Mouse (Mus musculus): ENCODE measurements at regions not wholly inside any gene's neighbourhood (a gene's known extent, or its start where the extent isn't known, plus 50 kb on each side); places are given as distances from the start of the nearest gene placed in this dataset.

- in situ Hi-C loops (cut with MboI; ENCODE audit: low pct_unique_long_range_greater_than_20kb), result no loop called here
- no peaks in the 10 kb centered on the region for H3K27me3 ChIP-seq
- CTCF ChIA-PET, result no interaction called here
- TF ChIP-seq CTCF (IDR thresholded peaks at IDR 0.05), result no peak
- DNase-seq (ENCODE audit: low read depth, low spot score) (no peak), ATAC-seq (no peak)
- POLR2A ChIA-PET, result no interaction called here
Observed at GRCm38 (mm10) chr5:82899347-82899746, 455.6 kb downstream of the Tecrl start.

- CTCF ChIA-PET, result no interaction called here
- no peak for TF ChIP-seq CTCF (IDR thresholded peaks at IDR 0.05)
- H3K27me3 ChIP-seq, result no peaks in the 10 kb centered on the region
- DNase-seq (ENCODE audit: low read depth, low spot score) (no peak), ATAC-seq (no peak)
- in situ Hi-C loops (cut with MboI; ENCODE audit: low pct_unique_long_range_greater_than_20kb), result no loop called here
- POLR2A ChIA-PET, result no interaction called here
Observed at GRCm38 (mm10) chr5:82898912-82899311, 456.1 kb downstream of the Tecrl start.

- ATAC-seq, result no peak
- TF ChIP-seq CTCF (IDR thresholded peaks at IDR 0.05), result no peak
Observed at GRCm38 (mm10) chr5:82898389-82898788, 456.6 kb downstream of the Tecrl start.

DNA sequence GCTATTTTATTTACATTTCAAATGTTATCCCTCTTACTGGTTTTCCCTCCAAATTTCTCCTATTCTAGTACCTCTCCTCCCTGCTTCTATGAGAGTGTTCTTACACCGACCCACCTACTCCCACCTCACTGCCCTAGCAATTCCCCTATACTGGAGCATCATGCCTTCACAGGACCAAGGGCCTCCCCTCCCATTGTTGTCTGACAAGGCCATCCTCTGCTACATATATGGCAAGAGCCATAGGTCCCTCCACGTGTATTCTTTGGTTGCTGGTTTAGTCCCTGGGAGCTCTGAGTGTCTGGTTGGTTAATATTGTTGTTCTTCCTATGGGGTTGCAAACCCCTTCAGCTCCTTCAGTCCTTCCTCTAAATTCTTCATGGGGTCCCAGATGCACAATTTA is 485.7 kb downstream of the Tecrl start:
- ChIA-PET POLR2A (no interaction called here), CTCF (no interaction called here)
- no peak for DNase-seq (ENCODE audit: low read depth, low spot score)
- in situ Hi-C loops (cut with MboI; ENCODE audit: low pct_unique_long_range_greater_than_20kb), result no loop called here
- ATAC-seq, result no peak
- TF ChIP-seq CTCF (IDR thresholded peaks at IDR 0.05), result no peak
- no peaks in the 10 kb centered on the region for H3K27me3 ChIP-seq

More at GRCm38 (mm10) chr5:82898389-82898788, 456.6 kb downstream of the Tecrl start:
- POLR2A ChIA-PET, result no interaction called here
- in situ Hi-C loops (cut with MboI; ENCODE audit: low pct_unique_long_range_greater_than_20kb), result no loop called here
- CTCF ChIA-PET, result no interaction called here
- DNase-seq (ENCODE audit: low read depth, low spot score), result no peak
- no peaks in the 10 kb centered on the region for H3K27me3 ChIP-seq

GRCm38 (mm10) chr5:82864347-82864746 is 490.6 kb downstream of the Tecrl start:
- in situ Hi-C loops (cut with MboI; ENCODE audit: low pct_unique_long_range_greater_than_20kb), result no loop called here
- no peak for ATAC-seq
- CTCF ChIA-PET, result interaction anchor here (1.3 kb wide), 1 partner anchor 21 kb away, joined by 3 read pairs; no protein-coding TSS in a partner anchor
- POLR2A ChIA-PET, result no interaction called here
- no peak for DNase-seq (ENCODE audit: low read depth, low spot score)
- no peaks in the 10 kb centered on the region for H3K27me3 ChIP-seq
- no peak for TF ChIP-seq CTCF (IDR thresholded peaks at IDR 0.05)

DNA sequence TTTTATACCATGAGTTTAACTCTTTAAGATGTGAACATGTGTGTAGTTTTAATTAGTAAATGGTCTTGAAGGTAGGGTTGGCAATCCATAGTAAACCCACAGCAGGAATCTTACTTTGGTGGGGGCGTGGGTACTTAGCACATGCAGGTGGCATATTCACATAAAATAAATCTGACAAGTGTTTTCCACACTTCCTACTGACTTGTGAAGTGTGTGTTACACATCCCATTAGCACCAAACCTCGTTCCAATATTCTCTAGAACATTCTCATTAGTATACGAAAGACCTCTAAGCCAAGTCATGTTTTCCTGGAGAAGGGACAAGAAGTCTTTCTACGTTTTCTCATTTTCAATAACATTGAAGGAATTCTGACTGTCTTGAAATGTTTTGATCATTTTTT is 529.7 kb downstream of the Tecrl start:
- DNase-seq (ENCODE audit: low read depth, low spot score) (no peak), ATAC-seq (no peak)
- in situ Hi-C loops (cut with MboI; ENCODE audit: low pct_unique_long_range_greater_than_20kb), result no loop called here
- ChIA-PET POLR2A (no interaction called here), CTCF (no interaction called here)
- no peak for TF ChIP-seq CTCF (IDR thresholded peaks at IDR 0.05)
- H3K27me3 ChIP-seq, result no peaks in the 10 kb centered on the region

DNA sequence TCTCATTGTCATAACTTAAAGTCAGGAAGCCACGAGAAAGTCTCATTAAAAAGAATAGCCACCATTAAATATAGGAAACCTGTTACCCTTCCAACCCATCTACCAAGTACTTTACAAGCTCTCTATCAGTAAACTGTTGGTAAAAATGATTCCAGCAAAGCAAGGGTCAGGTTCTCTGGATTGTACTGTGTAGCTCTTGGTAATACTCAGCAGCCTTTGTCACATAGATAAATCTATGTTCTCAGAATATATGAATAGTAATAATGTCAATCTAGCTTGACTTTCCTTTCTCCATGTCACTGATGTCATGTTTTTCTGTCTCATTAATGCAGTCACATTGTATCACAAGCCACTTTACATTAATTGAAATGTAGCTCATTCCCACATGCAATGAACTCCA is 561.8 kb downstream of the Tecrl start:
- in situ Hi-C loops (cut with MboI; ENCODE audit: low pct_unique_long_range_greater_than_20kb), result no loop called here
- no peak for TF ChIP-seq CTCF (IDR thresholded peaks at IDR 0.05)
- no peaks in the 10 kb centered on the region for H3K27me3 ChIP-seq
- ChIA-PET CTCF (no interaction called here), POLR2A (no interaction called here)
- ATAC-seq, result no peak
- no peak for DNase-seq (ENCODE audit: low read depth, low spot score)

Measured in Patski (cell line).